Mouse (Mus musculus) thymus, adult 2 months (tissue): ENCODE data around the gene Wwox.

Experiments used
- CTCF ChIP-seq: fragments of 200-500 bp; IDR thresholded peaks from 2 replicates; pipeline ENCODE4 v1.5.1; 2012; ENCODE audit warnings: mild to moderate bottlenecking, control low read depth, low read length, moderate library complexity, borderline replicate concordance; ENCODE audit not compliant: control insufficient read depth, poor library complexity, insufficient read depth; ENCODE audit errors: extremely low read depth
- POLR2A ChIP-seq: fragments of 200-500 bp; IDR thresholded peaks from 2 replicates; pipeline ENCODE4 v1.6.1; 2012; ENCODE audit warnings: mild to moderate bottlenecking, low read length, control low read depth, moderate library complexity; ENCODE audit not compliant: control insufficient read depth, poor library complexity, insufficient read depth; ENCODE audit errors: extremely low read depth

GRCm38 (mm10) chr8:114908086-114908485, 468.6 kb downstream of the Wwox start:
- TF ChIP-seq POLR2A (no peak), CTCF (no peak)
